Mouse (Mus musculus): ENCODE results near the gene Bsg.
A peak's percentile ranks its signal among the peaks of the same experiment; 100 is the strongest.

DNA sequence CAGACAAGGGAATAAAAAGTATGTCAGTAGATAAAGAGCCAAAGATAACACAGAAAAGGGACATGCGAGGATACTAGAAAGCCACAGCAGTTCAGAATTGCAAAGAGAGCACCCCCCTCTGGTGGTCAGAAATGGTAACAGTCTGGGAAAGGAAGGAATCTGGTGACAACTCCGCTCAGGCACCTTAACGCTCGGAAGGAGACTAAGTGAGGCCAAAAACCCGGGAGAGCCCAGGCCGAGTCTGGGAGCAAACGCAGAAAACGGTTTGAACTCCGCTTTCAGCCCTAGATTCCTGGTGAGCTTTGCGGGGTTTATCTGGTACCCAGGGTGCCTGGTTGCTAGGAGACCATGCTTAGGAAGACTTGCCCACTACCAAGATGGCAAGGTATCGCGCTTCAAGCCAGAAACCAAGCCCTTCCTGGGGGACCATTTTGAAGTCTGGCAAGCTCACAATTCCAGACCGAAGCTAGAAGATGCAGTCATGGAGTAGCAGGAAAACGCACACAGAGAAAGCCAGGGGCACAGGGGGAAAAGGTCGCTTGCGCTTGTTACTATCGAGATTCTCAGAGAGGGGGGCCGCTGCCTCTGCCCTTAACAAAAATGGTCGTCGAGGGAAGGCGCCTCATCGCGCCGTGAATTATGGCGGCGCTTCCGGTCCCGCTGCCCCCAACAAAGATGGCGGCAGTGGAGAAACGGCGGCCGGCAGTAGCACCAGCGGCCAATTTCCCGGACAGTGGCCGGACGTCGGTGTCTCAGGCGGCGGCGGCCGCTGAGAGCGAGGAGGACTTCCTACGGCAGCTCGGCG is 35.3 kb upstream of the Bsg start, which contains the start of gene Tpgs1:
- TF ChIP-seq CTCF (IDR thresholded peaks at IDR 0.05; ENCODE audit: low read depth, low read length): peak; percentile 77
- no peak for TF ChIP-seq GATA1 (IDR thresholded peaks at IDR 0.05; ENCODE audit: borderline replicate concordance, low read length)
- TF ChIP-seq TAL1 (conservative IDR thresholded peaks at IDR 0.05; ENCODE audit: low read depth, low read length): no peak
- no peak for TF ChIP-seq POLR2AphosphoS5 (IDR thresholded peaks at IDR 0.05; ENCODE audit: insufficient replicate concordance, low read depth, low read length)
- TF ChIP-seq GATA2 (IDR thresholded peaks at IDR 0.05; ENCODE audit: borderline replicate concordance, low read depth, low read length): no peak
